Mouse (Mus musculus) heart, embryonic 13.5 days (tissue): ENCODE results near the gene Celsr1. TPM values are rescaled to one million over a fixed set of nuclear protein-coding genes. Genes with fewer than 3 reads are reported as not detected.

Experiments used
- ATAC-seq: fragments of 200-750 bp; cut with Nextera tagmentation; 2 replicates; pipeline ENCODE4 v1.8.0; 2017; ENCODE audit warnings: moderate TSS enrichment; ENCODE audit not compliant: insufficient number of reproducible peaks, low FRiP score, low TSS enrichment; ENCODE audit errors: extremely low read depth
- H3K27ac ChIP-seq: fragments of 300-500 bp; sonication (generic); replicated peaks from 2 replicates; pipeline ENCODE4 v1.5.1; 2015; ENCODE audit warnings: moderate library complexity, mild to moderate bottlenecking, inconsistent platforms
- H3K27me3 ChIP-seq: fragments of 300-500 bp; sonication (generic); replicated peaks from 2 replicates; pipeline ENCODE4 v1.6.1; 2015; ENCODE audit warnings: mild to moderate bottlenecking, inconsistent platforms
- H3K36me3 ChIP-seq: fragments of 300-500 bp; sonication (generic); 2 replicates; pipeline ENCODE4 v1.6.1; 2015; ENCODE audit warnings: mild to moderate bottlenecking, inconsistent platforms
- H3K4me1 ChIP-seq: fragments of 300-500 bp; sonication (generic); 2 replicates; pipeline ENCODE4 v1.6.1; 2015; ENCODE audit warnings: inconsistent platforms
- H3K4me2 ChIP-seq: fragments of 300-500 bp; sonication (generic); 2 replicates; pipeline ENCODE4 v1.6.1; 2015; ENCODE audit warnings: inconsistent platforms, mild to moderate bottlenecking, moderate library complexity
- H3K4me3 ChIP-seq: fragments of 300-500 bp; sonication (generic); 2 replicates; pipeline ENCODE4 v1.5.1; 2015; ENCODE audit warnings: moderate library complexity, mild to moderate bottlenecking, inconsistent platforms
- H3K9ac ChIP-seq: fragments of 300-500 bp; sonication (generic); 2 replicates; pipeline ENCODE4 v1.6.1; 2015; ENCODE audit warnings: inconsistent platforms, mild to moderate bottlenecking, moderate library complexity
- H3K9me3 ChIP-seq: fragments of 300-500 bp; sonication (generic); 2 replicates; pipeline ENCODE4 v1.6.1; 2016; ENCODE audit warnings: inconsistent platforms
- WGBS: fragments of 180-500 bp; shearing (Covaris S2); methylation state at CpG from one replicate; pipeline ENCODE4 v1.1.7; 2015; ENCODE audit warnings: mixed read lengths; 5-methylcytosine and 5-hydroxymethylcytosine counted together
- polyA plus RNA-seq: library from polyadenylated mRNA; unstranded; fragments of >200 nt; fragmentation: Nextera tagmentation; extraction: Ambion mirVana; gene quantifications from 2 replicates; pipeline ENCODE4 v1.2.1, GENCODE M21; 2015

Gene Celsr1
- polyA plus RNA-seq, 1 experiment from 2014 or later, result 1.4 TPM

DNA sequence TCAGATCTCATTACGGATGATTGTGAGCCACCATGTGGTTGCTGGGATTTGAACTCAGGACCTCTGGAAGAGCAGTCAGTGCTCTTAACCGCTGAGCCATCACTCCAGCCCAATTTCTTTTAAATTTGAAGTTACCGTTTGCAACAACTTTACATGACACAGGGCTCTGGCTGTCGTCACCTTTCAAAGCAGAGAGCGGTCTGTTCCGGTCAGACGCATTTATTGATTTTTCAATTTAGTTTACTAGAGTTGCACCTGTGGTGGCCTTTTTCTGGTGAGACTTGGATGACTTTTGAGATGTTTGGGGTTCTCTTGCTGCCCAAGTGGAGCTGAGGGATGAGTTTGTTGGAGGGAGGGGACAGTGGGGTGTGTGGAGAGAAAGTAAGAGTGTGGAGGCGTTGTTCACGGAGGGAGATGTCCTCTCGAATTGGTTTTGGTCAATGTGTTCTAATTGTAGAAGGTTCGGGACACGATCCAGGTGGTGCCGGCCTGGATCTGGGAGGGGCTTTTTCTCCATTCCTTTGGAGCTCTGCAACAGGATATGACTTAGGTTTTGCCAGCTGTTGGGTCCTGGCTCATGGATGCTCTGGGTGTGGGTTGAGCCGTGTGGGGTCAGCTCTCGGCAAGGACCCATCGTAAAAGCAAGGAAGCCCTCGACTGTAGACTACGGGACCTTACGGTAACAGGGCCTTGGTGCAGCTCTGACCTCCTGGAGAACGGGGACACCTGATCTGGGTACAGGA lies 41.9 kb upstream of the Celsr1 start:
- H3K4me3 ChIP-seq, result no peak overlapping the region
- H3K36me3 ChIP-seq, result no peaks in the 10 kb centered on the region
- no peaks in the 10 kb centered on the region for H3K9me3 ChIP-seq
- H3K27ac ChIP-seq, result no peak overlapping the region
- no peak overlapping the region for H3K9ac ChIP-seq
- H3K27me3 ChIP-seq, result no peaks in the 10 kb centered on the region
- peaks cover 74% of the 10 kb centered on the region for H3K4me1 ChIP-seq
- H3K4me2 ChIP-seq, result no peak overlapping the region
- no peak for ATAC-seq
- WGBS, result 85% methylated on average over 20 of the region's 20 CpGs

DNA sequence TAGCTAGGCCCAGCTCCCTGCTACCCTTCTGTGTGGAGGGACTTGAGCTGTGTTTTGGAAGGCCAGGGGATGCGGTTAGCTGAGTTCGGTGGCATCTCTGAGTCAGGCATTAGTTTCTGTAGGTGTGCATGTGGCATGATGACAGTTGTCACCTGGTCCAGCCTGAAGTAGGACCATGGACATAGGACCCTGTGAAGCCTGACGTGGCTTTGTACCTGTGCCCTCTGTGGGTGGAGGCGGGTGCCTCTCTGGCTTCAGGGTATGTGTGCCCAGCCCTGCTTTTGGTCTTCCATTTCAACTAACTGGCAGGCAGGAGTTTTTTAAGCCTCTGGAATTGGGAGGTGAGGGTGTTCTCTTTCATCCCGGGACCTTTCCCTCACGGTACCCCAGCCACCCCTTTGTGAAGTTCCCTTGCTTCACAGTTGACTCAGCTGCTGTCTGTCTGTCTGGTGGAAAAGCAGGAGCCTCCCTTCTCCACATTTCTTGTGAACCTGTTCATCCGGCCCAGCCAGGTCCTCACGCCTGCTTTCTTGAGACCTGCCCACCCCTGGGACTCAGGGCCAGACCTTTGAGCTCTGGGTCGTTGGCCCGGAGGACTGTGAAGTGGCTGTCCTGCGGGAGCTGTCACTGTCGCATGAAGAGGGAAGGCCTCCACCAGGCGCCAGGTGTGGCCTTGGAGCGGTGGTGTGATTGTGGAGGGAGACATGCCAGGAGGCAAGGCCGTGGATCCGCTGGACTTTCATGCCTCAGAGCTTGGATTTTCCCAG lies 40.8 kb upstream of the Celsr1 start:
- Histone ChIP-seq H3K27ac (no peak overlapping the region), H3K27me3 (no peaks in the 10 kb centered on the region), H3K4me1 (peaks cover 72% of the 10 kb centered on the region), H3K36me3 (no peaks in the 10 kb centered on the region), H3K9ac (no peak overlapping the region), H3K4me3 (no peak overlapping the region), H3K4me2 (no peak overlapping the region), H3K9me3 (no peaks in the 10 kb centered on the region)
- ATAC-seq, result no peak
- 81% methylated on average over 16 of the region's 16 CpGs for WGBS

DNA sequence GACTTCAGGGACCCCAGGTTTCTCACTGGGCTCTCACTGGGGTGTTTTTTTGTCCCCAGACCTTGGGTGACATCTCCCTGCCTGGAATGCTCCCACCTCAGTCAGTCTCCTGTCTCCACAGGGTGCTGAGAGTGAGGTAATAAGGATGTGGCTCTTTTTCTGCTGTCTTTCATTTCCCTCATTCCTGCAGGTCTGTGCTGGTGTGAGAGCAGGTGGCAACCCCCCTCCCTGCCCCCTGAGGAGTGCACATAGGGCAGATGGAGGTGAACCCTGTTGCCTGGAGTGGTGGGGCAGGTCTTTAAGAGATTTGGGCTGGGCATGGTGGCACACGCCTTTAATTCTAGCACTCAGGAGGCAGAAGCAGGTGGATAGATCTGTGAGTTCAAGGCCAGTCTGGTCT lies 37.6 kb upstream of the Celsr1 start:
- H3K4me1 ChIP-seq, result peaks cover 73% of the 10 kb centered on the region
- no peaks in the 10 kb centered on the region for H3K36me3 ChIP-seq
- 67% methylated on average over 1 of the region's 1 CpGs for WGBS

DNA sequence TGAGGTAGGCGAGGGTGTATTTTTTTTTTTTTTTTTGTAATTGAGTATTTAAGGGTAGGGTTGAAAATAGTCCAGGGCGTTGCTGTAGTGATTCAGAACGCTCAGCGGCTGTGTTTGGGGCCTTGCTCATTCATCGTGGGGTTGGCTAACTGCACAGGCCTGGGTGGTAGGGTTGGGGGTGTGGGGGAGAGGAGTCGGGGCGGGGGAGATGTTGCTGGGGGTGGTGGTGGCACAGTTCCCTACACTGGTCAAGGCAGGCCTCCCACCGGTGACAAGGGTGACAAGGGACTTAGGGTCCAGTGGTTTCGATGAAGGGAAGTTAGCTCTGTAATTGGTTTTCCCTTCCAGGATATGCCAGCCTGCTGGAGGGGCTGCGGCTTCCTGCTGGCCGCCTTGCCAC lies 36.8 kb upstream of the Celsr1 start:
- H3K9ac ChIP-seq, result no peak overlapping the region
- H3K27me3 ChIP-seq, result no peaks in the 10 kb centered on the region
- peaks cover 70% of the 10 kb centered on the region for H3K4me1 ChIP-seq
- no peak overlapping the region for H3K4me3 ChIP-seq
- H3K9me3 ChIP-seq, result no peaks in the 10 kb centered on the region
- 65% methylated on average over 11 of the region's 11 CpGs for WGBS
- H3K36me3 ChIP-seq, result 0 out of 2 replicates have a peak, but pooled peaks cover 4% of the 10 kb centered on the region
- H3K4me2 ChIP-seq, result no peak overlapping the region
- no peak overlapping the region for H3K27ac ChIP-seq
- ATAC-seq, result no peak

More for the DNA sequence above, 37.6 kb upstream of the Celsr1 start:
- H3K9me3 ChIP-seq, result no peaks in the 10 kb centered on the region
- no peaks in the 10 kb centered on the region for H3K27me3 ChIP-seq
- no peak overlapping the region for H3K4me3 ChIP-seq
- no peak overlapping the region for H3K27ac ChIP-seq
- H3K9ac ChIP-seq, result 0 out of 2 replicates have a peak overlapping the region, but pooled peaks have one; percentile 2
- ATAC-seq, result no peak
- H3K4me2 ChIP-seq, result no peak overlapping the region

DNA sequence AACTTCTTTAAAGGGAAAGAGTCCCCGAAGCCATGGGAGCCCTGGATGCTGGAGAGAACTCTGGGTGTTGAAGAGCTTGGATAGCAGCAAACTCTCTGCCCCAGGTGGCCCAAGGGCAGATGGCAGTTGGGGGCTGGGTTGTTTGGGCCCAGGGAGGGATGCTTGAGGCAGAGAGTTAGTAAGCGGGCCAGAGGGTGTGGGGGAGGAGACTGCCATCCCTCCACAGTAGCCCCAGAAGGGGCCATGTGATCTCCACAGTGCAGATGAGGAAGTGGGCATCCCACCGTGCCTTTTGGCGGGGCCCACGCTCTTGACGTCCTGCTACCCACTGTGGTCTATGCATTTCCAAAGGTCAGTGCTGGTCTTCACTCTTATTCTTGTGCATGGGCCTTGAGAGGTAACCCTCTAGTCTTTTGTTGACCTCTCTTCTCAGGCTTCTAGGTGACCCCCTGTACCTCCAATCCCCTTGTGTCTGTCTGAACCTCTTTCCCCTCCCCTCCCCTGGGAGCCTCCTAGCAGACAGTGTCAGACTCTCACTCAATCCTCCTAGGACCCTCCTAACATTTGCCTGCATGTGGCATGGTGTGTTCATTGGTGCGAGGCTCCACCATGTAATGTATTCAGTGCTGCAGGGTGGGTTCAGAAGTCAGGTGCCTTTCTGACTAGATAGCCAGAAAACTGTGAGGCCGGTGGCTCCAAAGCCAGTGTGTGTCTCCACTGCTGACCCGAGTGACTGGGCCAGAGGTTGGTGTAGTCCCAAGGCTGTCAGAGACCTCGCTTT lies 35.6 kb upstream of the Celsr1 start:
- ATAC-seq, result no peak
- Histone ChIP-seq H3K36me3 (0 out of 2 replicates have a peak, but pooled peaks cover 4% of the 10 kb centered on the region), H3K27me3 (no peaks in the 10 kb centered on the region), H3K4me3 (no peak overlapping the region), H3K4me1 (peaks cover 75% of the 10 kb centered on the region), H3K4me2 (no peak overlapping the region), H3K9me3 (no peaks in the 10 kb centered on the region), H3K9ac (no peak overlapping the region), H3K27ac (no peak overlapping the region)
- 79% methylated on average over 10 of the region's 10 CpGs for WGBS

DNA sequence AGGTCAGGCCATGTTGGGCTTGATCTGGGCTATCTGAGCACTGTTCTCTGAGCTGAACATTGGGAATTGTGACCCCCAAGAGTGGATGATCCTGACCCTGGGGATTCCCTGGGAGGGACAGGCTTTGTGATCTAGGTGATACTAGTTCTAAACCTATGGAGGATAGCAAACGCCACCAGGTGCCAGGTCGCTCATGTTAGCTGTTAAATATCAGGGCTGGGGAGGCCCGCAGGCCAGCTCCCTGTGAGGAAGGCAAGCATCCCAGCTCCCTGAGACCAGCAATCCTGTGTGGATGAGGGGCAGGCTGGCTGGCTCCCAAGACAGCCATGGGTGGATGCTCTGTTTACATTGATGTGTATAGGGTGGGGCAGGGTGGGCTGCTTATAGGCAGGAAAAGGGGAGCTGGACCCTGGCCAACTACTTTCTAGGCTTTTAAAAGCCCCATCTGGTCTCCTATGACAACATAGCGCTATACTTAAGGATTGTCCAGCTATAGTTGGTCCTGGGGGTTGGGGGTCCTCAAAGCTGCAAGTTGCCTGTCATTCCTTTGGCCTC lies 34.4 kb upstream of the Celsr1 start:
- Histone ChIP-seq H3K27ac (peak overlapping the region; percentile 30; the same call in 1 of the 2 replicates), H3K4me3 (no peak overlapping the region), H3K36me3 (0 out of 2 replicates have a peak, but pooled peaks cover 4% of the 10 kb centered on the region), H3K4me2 (no peak overlapping the region), H3K9ac (0 out of 2 replicates have a peak overlapping the region, but pooled peaks have one; percentile 2), H3K4me1 (peaks cover 71% of the 10 kb centered on the region), H3K9me3 (no peaks in the 10 kb centered on the region), H3K27me3 (no peaks in the 10 kb centered on the region)
- 81% methylated on average over 4 of the region's 4 CpGs for WGBS
- no peak for ATAC-seq

DNA sequence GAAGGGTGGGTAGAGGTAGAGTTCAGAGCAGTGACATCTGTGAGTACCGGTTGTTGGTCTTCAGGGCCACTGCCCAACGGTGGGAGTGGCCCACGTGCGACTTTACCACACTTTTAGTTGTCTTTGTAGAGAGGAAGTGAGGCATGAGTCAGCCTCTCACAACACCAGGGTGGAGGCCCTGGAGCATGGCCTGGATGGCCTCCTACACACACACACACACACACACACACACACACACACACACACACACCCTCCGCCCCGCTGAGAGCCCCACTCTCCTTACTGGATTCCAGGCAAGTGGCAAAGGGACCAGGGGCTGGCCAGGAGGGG lies 34.0 kb upstream of the Celsr1 start:
- Histone ChIP-seq H3K9ac (no peak overlapping the region; the same call in 1 of the 2 replicates), H3K4me1 (peaks cover 75% of the 10 kb centered on the region), H3K4me2 (peak overlapping the region; percentile 19; the same call in 1 of the 2 replicates), H3K9me3 (no peaks in the 10 kb centered on the region), H3K36me3 (0 out of 2 replicates have a peak, but pooled peaks cover 4% of the 10 kb centered on the region), H3K4me3 (no peak overlapping the region), H3K27me3 (no peaks in the 10 kb centered on the region), H3K27ac (peak overlapping the region; percentile 30; the same call in 1 of the 2 replicates)
- peak; percentile 18; the same call in 1 of the 2 replicates for ATAC-seq
- WGBS, result 38% methylated on average over 6 of the region's 6 CpGs

DNA sequence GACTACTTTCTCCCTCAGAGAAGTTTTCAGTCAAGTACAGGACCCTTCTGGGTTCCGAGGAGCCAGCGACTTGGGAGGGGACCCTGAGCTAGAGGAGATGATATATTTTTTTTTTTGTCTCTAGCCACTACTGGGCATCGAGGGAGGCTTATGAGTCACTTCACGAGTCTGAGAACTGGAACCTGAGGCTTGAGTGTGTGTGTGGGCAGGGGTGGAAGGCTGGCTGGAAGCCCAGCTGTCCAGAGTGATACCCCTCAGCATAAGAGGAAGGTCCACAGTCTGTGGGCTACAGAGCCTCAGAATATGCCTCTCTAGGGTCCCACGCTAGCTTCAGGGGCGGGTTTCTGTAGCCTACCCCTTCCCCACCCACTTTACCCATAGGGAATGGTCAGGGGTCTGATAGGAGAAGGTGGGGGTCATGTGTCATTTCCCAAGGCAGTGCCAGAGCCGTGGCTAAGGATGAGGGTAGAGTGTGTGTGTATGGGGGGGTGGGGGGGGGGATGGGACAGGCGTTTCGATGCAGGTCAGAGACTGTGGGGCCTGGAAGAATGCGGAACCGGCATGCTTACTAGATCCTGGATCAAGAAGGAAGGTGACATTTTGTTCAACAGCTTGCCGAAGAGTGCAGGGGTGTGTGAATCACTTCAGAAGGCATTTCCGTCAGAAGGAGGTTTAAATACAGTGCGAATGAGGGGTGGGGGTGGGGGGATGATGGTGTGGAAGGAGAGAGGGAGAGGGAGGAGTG lies 33.4 kb upstream of the Celsr1 start:
- Histone ChIP-seq H3K36me3 (0 out of 2 replicates have a peak, but pooled peaks cover 4% of the 10 kb centered on the region), H3K4me1 (peaks cover 78% of the 10 kb centered on the region), H3K27ac (peak overlapping the region; percentile 30), H3K9ac (0 out of 2 replicates have a peak overlapping the region, but pooled peaks have one; percentile 40), H3K4me3 (no peak overlapping the region), H3K9me3 (no peaks in the 10 kb centered on the region), H3K27me3 (no peaks in the 10 kb centered on the region), H3K4me2 (peak overlapping the region; percentile 19)
- ATAC-seq, result no peak
- WGBS, result 36% methylated on average over 14 of the region's 14 CpGs

DNA sequence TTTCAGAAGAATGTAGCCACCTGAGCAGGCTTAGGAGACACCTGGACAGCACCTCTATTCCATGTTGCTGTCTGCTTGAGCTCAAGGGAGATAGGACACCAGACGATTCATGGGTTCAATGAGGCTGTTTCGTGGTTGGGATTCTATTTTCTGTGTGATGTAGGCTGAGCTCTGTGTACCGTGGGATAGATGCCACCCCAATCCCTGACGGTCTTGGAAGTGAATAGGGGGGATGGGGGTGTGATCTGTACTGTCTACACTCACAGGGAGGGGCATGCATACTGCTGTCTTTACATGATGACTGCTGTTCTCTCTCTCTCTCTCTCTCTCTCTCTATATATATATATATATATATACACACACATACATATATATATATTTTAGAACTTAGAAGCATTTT lies 31.8 kb upstream of the Celsr1 start:
- Histone ChIP-seq H3K27me3 (no peaks in the 10 kb centered on the region), H3K4me1 (peaks cover 84% of the 10 kb centered on the region), H3K27ac (no peak overlapping the region), H3K4me3 (no peak overlapping the region), H3K4me2 (no peak overlapping the region), H3K9me3 (no peaks in the 10 kb centered on the region), H3K9ac (no peak overlapping the region), H3K36me3 (0 out of 2 replicates have a peak, but pooled peaks cover 4% of the 10 kb centered on the region)
- ATAC-seq, result no peak
- 83% methylated on average over 4 of the region's 4 CpGs for WGBS

DNA sequence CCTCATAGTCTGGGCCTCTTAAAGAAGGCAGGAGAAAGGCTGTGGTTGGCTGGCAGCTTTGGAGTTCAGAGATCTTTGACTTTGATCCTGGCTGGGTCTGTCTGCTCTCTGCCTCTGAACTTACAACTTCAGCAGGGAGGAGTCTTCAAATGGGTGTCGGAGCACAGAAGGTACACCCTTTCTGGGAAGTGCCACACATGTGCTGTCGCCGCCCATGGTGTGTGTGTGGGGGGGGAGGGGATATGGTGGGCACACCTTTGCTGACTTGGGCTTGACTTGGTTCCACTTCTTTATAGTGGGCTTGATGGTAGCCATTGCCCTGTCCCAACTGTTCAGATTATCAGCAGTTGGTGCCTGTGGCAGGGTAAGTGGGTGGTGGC lies 31.3 kb upstream of the Celsr1 start:
- WGBS, result 71% methylated on average over 3 of the region's 3 CpGs
- Histone ChIP-seq H3K27ac (no peak overlapping the region), H3K9ac (no peak overlapping the region), H3K27me3 (no peaks in the 10 kb centered on the region), H3K4me3 (no peak overlapping the region), H3K9me3 (no peaks in the 10 kb centered on the region), H3K36me3 (0 out of 2 replicates have a peak, but pooled peaks cover 4% of the 10 kb centered on the region), H3K4me1 (peaks cover 85% of the 10 kb centered on the region), H3K4me2 (no peak overlapping the region)
- ATAC-seq, result no peak
